Comparison of ENCODE assay signal across 25 mouse cellular contexts in genomic region chr10:19901992-19902391, GRCm38 (mm10). TPM values are rescaled to one million over a fixed set of nuclear protein-coding genes. Genes with fewer than 3 reads are reported as not detected.
"Had no signal": no experiment of that assay in that cellular context is flagged by ENCODE, and none has a peak within 500 bp of the region (broad histone marks: within the 10 kb centered on the region; RNA-seq: fewer than 3 reads in every experiment).

No protein-coding gene starts in this region.

- H3K36me3 ChIP-seq: hindbrain, embryonic 13.5 days; hindbrain, embryonic 15.5 days had no signal

- ATAC-seq: hindbrain, postnatal 0 days had no signal

- H3K9me3 ChIP-seq: heart, embryonic 10.5 days; heart, embryonic 12.5 days; hindbrain, embryonic 13.5 days; hindbrain, embryonic 15.5 days; limb, embryonic 10.5 days; limb, embryonic 12.5 days; liver, embryonic 13.5 days; liver, embryonic 15.5 days had no signal

- H3K4me1 ChIP-seq: heart, embryonic 12.5 days; hindbrain, embryonic 13.5 days; hindbrain, embryonic 15.5 days; limb, embryonic 10.5 days had no signal

- H3K4me3 ChIP-seq: heart, embryonic 10.5 days; heart, embryonic 12.5 days; hindbrain, embryonic 13.5 days; hindbrain, embryonic 15.5 days; layer of hippocampus, adult 2 months; left cerebral cortex, adult 2 months; limb, embryonic 10.5 days; limb, embryonic 12.5 days; liver, embryonic 13.5 days; liver, embryonic 15.5 days had no signal

- DNase-seq: gastrocnemius, postnatal 14 days; gastrocnemius, postnatal 36 days; heart, adult 18-20 months; heart, postnatal 10 days; heart, postnatal 36 days; kidney, adult 18-20 months; kidney, adult 8-10 months; kidney, postnatal 10 days; kidney, postnatal 25 days; kidney, postnatal 4 days; liver, embryonic 13.5 days had no signal

- H3K27ac ChIP-seq: heart, embryonic 10.5 days; hindbrain, embryonic 13.5 days; hindbrain, embryonic 15.5 days; hindbrain, postnatal 0 days; layer of hippocampus, adult 2 months; left cerebral cortex, adult 2 months; limb, embryonic 10.5 days; limb, embryonic 12.5 days; liver, embryonic 13.5 days; liver, embryonic 15.5 days had no signal

- H3K9ac ChIP-seq: heart, embryonic 12.5 days; hindbrain, embryonic 13.5 days; hindbrain, embryonic 15.5 days; limb, embryonic 12.5 days; liver, embryonic 13.5 days; liver, embryonic 15.5 days had no signal

- H3K27me3 ChIP-seq: heart, embryonic 12.5 days; hindbrain, embryonic 13.5 days; hindbrain, embryonic 15.5 days; limb, embryonic 12.5 days; liver, embryonic 13.5 days; liver, embryonic 15.5 days had no signal

- H3K4me2 ChIP-seq: heart, embryonic 12.5 days; hindbrain, embryonic 13.5 days; hindbrain, embryonic 15.5 days; limb, embryonic 12.5 days; liver, embryonic 13.5 days; liver, embryonic 15.5 days had no signal

RNA-seq across cellular contexts. Expression of gene Slc35d3, which starts 50.7 kb away (rescaled TPM):
- total RNA-seq: gastrocnemius, adult 18-20 months; gastrocnemius, adult 8-10 months; gastrocnemius, postnatal 14 days; gastrocnemius, postnatal 36 days; heart, adult 18-20 months; heart, adult 8-10 months; heart, postnatal 10 days; heart, postnatal 36 days had no signal
- polyA plus RNA-seq: gonadal fat pad, adult 2 months had no signal
